Mouse (Mus musculus): ENCODE measurements around the gene Eif4g2. TPM values are rescaled to one million over a fixed set of nuclear protein-coding genes. Genes with fewer than 3 reads are reported as not detected.

The Eif4g2 gene
- total RNA-seq, 1 experiment = 627 TPM

DNA sequence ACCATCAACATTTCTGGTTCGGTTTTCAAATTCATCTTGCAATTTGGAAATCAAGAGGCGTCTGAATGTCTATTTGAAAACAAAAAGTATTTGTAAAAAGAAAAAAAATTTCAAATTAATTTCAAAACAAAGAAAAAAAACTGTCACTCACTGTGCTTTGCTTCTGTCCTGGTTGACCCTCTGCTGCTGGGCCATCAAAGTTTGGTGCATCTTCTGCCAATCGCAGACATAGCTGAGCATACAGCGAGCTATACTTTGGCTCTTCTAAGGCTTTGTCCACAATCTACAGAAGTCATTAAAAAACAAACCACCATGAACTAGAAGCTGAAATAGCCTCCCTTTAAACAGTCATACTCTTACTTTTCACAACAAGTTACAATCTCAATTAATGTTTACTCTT lies 4.6 kb downstream of the Eif4g2 start:
- Histone ChIP-seq H3K4me1 (ENCODE audit: control insufficient read depth in 2 of 2, insufficient read depth in 2 of 2, low read length in 2 of 2, poor library complexity in 1 of 2) (no peaks in the 10 kb centered on the region; a peak in 1 of 4 replicates), H3K27ac (ENCODE audit: insufficient read depth, low read depth, low read length, poor library complexity, severe bottlenecking) (no peak overlapping the region), H3K9ac (ENCODE audit: insufficient read depth, low read depth, low read length, poor library complexity, severe bottlenecking) (no peak overlapping the region), H3K36me3 (ENCODE audit: control insufficient read depth, insufficient read depth, low read length, poor library complexity, severe bottlenecking) (peaks cover 66% of the 10 kb centered on the region), H3K4me3 (ENCODE audit: insufficient read depth in 1 of 2, low read depth in 1 of 2, low read length in 2 of 2, poor library complexity in 1 of 2, severe bottlenecking in 1 of 2) (no peak overlapping the region), H3K9me3 (ENCODE audit: control insufficient read depth, insufficient read depth, low read depth, low read length) (no peaks in the 10 kb centered on the region)
- DNase-seq (ENCODE audit: low read depth, low spot score) = no peak
- no peak for TF ChIP-seq HCFC1 (IDR thresholded peaks at IDR 0.05; ENCODE audit: borderline replicate concordance, insufficient read depth, low read length)
- TF ChIP-seq CHD2 (IDR thresholded peaks at IDR 0.05; ENCODE audit: low read depth, low read length) = no peak
- TF ChIP-seq MAFK (IDR thresholded peaks at IDR 0.05; ENCODE audit: insufficient read depth, low read depth, low read length) = no peak
- no peak for TF ChIP-seq ZC3H11A (IDR thresholded peaks at IDR 0.05; ENCODE audit: borderline replicate concordance, low read depth, low read length)
- TF ChIP-seq ZNF384 (IDR thresholded peaks at IDR 0.05; ENCODE audit: low read depth, low read length) = no peak
- in situ Hi-C loops (cut with MboI; ENCODE audit: low sequenced_read_pairs in 2 of 2, unreplicated experiment in 2 of 2) = no loop called here

DNA sequence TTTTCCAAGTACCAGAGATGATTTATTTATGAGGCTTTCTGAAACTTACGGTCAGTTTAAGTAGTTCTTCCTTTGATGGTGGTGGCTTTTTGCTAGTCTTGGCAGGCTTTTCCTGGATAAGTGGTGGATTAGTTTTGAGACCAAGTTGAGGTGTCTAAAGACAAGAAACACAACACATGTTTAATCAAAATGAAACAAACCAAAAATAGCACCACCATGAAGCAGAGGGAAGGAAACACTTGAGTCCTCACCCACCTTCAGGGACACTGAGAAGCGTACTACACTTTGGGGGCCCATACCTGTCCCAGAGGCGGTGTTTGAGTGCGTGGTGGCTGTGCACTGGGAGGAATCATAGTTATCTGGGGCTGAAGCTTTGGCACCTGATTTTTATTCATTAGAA lies 7.5 kb downstream of the Eif4g2 start:
- Histone ChIP-seq H3K36me3 (ENCODE audit: control insufficient read depth, insufficient read depth, low read length, poor library complexity, severe bottlenecking) (peaks cover 70% of the 10 kb centered on the region), H3K27ac (ENCODE audit: insufficient read depth, low read depth, low read length, poor library complexity, severe bottlenecking) (no peak overlapping the region), H3K4me3 (ENCODE audit: insufficient read depth in 1 of 2, low read depth in 1 of 2, low read length in 2 of 2, poor library complexity in 1 of 2, severe bottlenecking in 1 of 2) (no peak overlapping the region), H3K9ac (ENCODE audit: insufficient read depth, low read depth, low read length, poor library complexity, severe bottlenecking) (no peak overlapping the region), H3K9me3 (ENCODE audit: control insufficient read depth, insufficient read depth, low read depth, low read length) (no peaks in the 10 kb centered on the region), H3K4me1 (ENCODE audit: control insufficient read depth in 2 of 2, insufficient read depth in 2 of 2, low read length in 2 of 2, poor library complexity in 1 of 2) (no peaks in the 10 kb centered on the region)
- in situ Hi-C loops (cut with MboI; ENCODE audit: low sequenced_read_pairs in 2 of 2, unreplicated experiment in 2 of 2) = no loop called here
- DNase-seq (ENCODE audit: low read depth, low spot score) = no peak
- no peak for TF ChIP-seq ZC3H11A (IDR thresholded peaks at IDR 0.05; ENCODE audit: borderline replicate concordance, low read depth, low read length)
- no peak for TF ChIP-seq HCFC1 (IDR thresholded peaks at IDR 0.05; ENCODE audit: borderline replicate concordance, insufficient read depth, low read length)
- TF ChIP-seq MAFK (IDR thresholded peaks at IDR 0.05; ENCODE audit: insufficient read depth, low read depth, low read length) = no peak
- TF ChIP-seq ZNF384 (IDR thresholded peaks at IDR 0.05; ENCODE audit: low read depth, low read length) = no peak
- no peak for TF ChIP-seq CHD2 (IDR thresholded peaks at IDR 0.05; ENCODE audit: low read depth, low read length)

DNA sequence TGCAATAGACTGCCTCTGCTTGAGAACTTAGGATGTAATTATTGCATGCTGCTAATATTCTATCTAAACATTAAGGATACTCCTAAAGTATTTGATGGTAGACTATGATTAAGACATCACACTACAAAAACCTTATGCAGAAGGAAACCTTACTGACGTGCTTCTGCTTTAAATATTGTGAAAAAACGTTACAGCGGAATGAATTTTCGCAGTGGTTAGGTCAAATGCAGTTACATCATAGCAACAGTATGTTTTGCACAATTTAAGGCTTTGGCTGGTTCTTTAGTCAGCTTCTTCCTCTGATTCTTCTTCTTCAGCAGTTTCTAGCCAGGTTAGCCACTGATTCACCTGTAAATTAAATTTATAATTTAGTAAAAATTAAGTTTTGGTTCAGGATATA lies 10.4 kb downstream of the Eif4g2 start:
- Histone ChIP-seq H3K9me3 (ENCODE audit: control insufficient read depth, insufficient read depth, low read depth, low read length) (no peaks in the 10 kb centered on the region), H3K36me3 (ENCODE audit: control insufficient read depth, insufficient read depth, low read length, poor library complexity, severe bottlenecking) (peaks cover 56% of the 10 kb centered on the region), H3K9ac (ENCODE audit: insufficient read depth, low read depth, low read length, poor library complexity, severe bottlenecking) (no peak overlapping the region), H3K4me3 (ENCODE audit: insufficient read depth in 1 of 2, low read depth in 1 of 2, low read length in 2 of 2, poor library complexity in 1 of 2, severe bottlenecking in 1 of 2) (no peak overlapping the region), H3K4me1 (ENCODE audit: control insufficient read depth in 2 of 2, insufficient read depth in 2 of 2, low read length in 2 of 2, poor library complexity in 1 of 2) (no peaks in the 10 kb centered on the region), H3K27ac (ENCODE audit: insufficient read depth, low read depth, low read length, poor library complexity, severe bottlenecking) (no peak overlapping the region)
- in situ Hi-C loops (cut with MboI; ENCODE audit: low sequenced_read_pairs in 2 of 2, unreplicated experiment in 2 of 2) = no loop called here
- TF ChIP-seq ZNF384 (IDR thresholded peaks at IDR 0.05; ENCODE audit: low read depth, low read length) (no peak), MAFK (IDR thresholded peaks at IDR 0.05; ENCODE audit: insufficient read depth, low read depth, low read length) (no peak), ZC3H11A (IDR thresholded peaks at IDR 0.05; ENCODE audit: borderline replicate concordance, low read depth, low read length) (no peak), HCFC1 (IDR thresholded peaks at IDR 0.05; ENCODE audit: borderline replicate concordance, insufficient read depth, low read length) (no peak), CHD2 (IDR thresholded peaks at IDR 0.05; ENCODE audit: low read depth, low read length) (no peak)
- DNase-seq (ENCODE audit: low read depth, low spot score) = no peak

DNA sequence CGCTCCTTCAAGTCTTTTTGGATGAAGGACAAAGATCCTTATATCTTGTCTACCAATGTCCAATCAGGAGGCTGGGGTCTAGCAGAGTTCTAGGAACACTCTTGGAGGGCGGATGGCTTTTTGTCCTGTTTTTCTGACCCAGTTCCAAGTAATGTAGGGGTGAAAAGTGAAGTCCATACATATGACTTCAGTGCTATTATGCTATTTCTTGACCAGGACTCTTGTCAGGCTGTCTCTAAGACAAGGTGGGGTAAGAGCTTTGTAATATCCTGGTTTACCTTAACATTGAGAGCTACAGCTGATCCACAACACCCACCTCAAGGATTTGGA lies 12.7 kb downstream of the Eif4g2 start:
- no peak for TF ChIP-seq ZC3H11A (IDR thresholded peaks at IDR 0.05; ENCODE audit: borderline replicate concordance, low read depth, low read length)
- no peak for TF ChIP-seq HCFC1 (IDR thresholded peaks at IDR 0.05; ENCODE audit: borderline replicate concordance, insufficient read depth, low read length)
- peak; percentile 4; the same call in 1 of the 2 replicates for TF ChIP-seq CHD2 (IDR thresholded peaks at IDR 0.05; ENCODE audit: low read depth, low read length)
- no peak for TF ChIP-seq MAFK (IDR thresholded peaks at IDR 0.05; ENCODE audit: insufficient read depth, low read depth, low read length)
- no peak for TF ChIP-seq ZNF384 (IDR thresholded peaks at IDR 0.05; ENCODE audit: low read depth, low read length)
- no peak for DNase-seq (ENCODE audit: low read depth, low spot score)
- H3K9me3 ChIP-seq (ENCODE audit: control insufficient read depth, insufficient read depth, low read depth, low read length) = no peaks in the 10 kb centered on the region
- no peak overlapping the region for H3K27ac ChIP-seq (ENCODE audit: insufficient read depth, low read depth, low read length, poor library complexity, severe bottlenecking)
- no peaks in the 10 kb centered on the region for H3K4me1 ChIP-seq (ENCODE audit: control insufficient read depth in 2 of 2, insufficient read depth in 2 of 2, low read length in 2 of 2, poor library complexity in 1 of 2)
- peaks cover 39% of the 10 kb centered on the region for H3K36me3 ChIP-seq (ENCODE audit: control insufficient read depth, insufficient read depth, low read length, poor library complexity, severe bottlenecking)
- H3K9ac ChIP-seq (ENCODE audit: insufficient read depth, low read depth, low read length, poor library complexity, severe bottlenecking) = no peak overlapping the region
- in situ Hi-C loops (cut with MboI; ENCODE audit: low sequenced_read_pairs in 2 of 2, unreplicated experiment in 2 of 2) = no loop called here
- no peak overlapping the region for H3K4me3 ChIP-seq (ENCODE audit: insufficient read depth in 1 of 2, low read depth in 1 of 2, low read length in 2 of 2, poor library complexity in 1 of 2, severe bottlenecking in 1 of 2)

All from ES-E14 (cell line).